Mouse (Mus musculus) liver, adult 2 months (tissue): ENCODE data around the gene Card19. TPM values are rescaled to one million over a fixed set of nuclear protein-coding genes. Genes with fewer than 3 reads are reported as not detected.

Source experiments
- DNase-seq: peaks from one replicate; pipeline ENCODE4 v3.0.0-alpha.2; 2011; ENCODE audit warnings: low read depth, low spot score; ENCODE audit errors: extremely low read depth
- H3K27ac ChIP-seq: fragments of 200-500 bp; replicated peaks from 2 replicates; pipeline ENCODE4 v1.5.1; 2012; ENCODE audit warnings: low read depth, mild to moderate bottlenecking, control low read depth, inconsistent platforms, low read length; ENCODE audit not compliant: insufficient read depth
- H3K27me3 ChIP-seq: fragments of 200-500 bp; 2 replicates; pipeline ENCODE4 v1.6.1; 2012; ENCODE audit warnings: mild to moderate bottlenecking, moderate library complexity, low read length, inconsistent platforms; ENCODE audit not compliant: control insufficient read depth, insufficient read depth
- H3K36me3 ChIP-seq: fragments of 200-500 bp; 2 replicates; pipeline ENCODE4 v1.6.1; 2012; ENCODE audit warnings: low read length, inconsistent platforms; ENCODE audit not compliant: control insufficient read depth, insufficient read depth
- H3K4me1 ChIP-seq: fragments of 200-500 bp; 2 replicates; pipeline ENCODE4 v1.6.1; 2011; ENCODE audit warnings: low read length; ENCODE audit not compliant: control insufficient read depth, insufficient read depth
- H3K4me3 ChIP-seq: fragments of 200-500 bp; 2 replicates; pipeline ENCODE4 v1.5.1; 2011; ENCODE audit warnings: low read depth, mild to moderate bottlenecking, control low read depth, low read length, moderate library complexity; ENCODE audit not compliant: insufficient read depth
- H3K79me2 ChIP-seq: fragments of 200-500 bp; 2 replicates; pipeline ENCODE4 v1.6.1; 2012; ENCODE audit warnings: inconsistent platforms, mild to moderate bottlenecking, low read length, moderate library complexity; ENCODE audit not compliant: control insufficient read depth, insufficient read depth
- H3K9ac ChIP-seq: fragments of 200-500 bp; 2 replicates; pipeline ENCODE4 v1.6.1; 2012; ENCODE audit warnings: low read depth, mild to moderate bottlenecking, control low read depth, inconsistent platforms, low read length
- CTCF ChIP-seq: fragments of 200-500 bp; IDR thresholded peaks from 2 replicates; pipeline ENCODE4 v1.5.1; 2011; ENCODE audit warnings: low read depth, low read length, control low read depth
- POLR2A ChIP-seq: fragments of 200-500 bp; IDR thresholded peaks from 2 replicates; pipeline ENCODE4 v1.6.1; 2011; ENCODE audit warnings: low read length, control low read depth; ENCODE audit not compliant: insufficient read depth; ENCODE audit errors: extremely low read depth
- WGBS: fragments of 180-500 bp; shearing (Covaris S2); methylation state at CpG from one replicate; pipeline ENCODE4 v1.1.7; 2018; 5-methylcytosine and 5-hydroxymethylcytosine counted together
- polyA plus RNA-seq: library from polyadenylated mRNA; depleted of rRNA; stranded (reverse); fragments of >200 nt; gene quantifications from 2 replicates; pipeline ENCODE4 v1.2.3, GENCODE M21; 2012
- total RNA-seq: library from RNA; depleted of rRNA; stranded (reverse); fragments of >200 nt; gene quantifications from 2 replicates; pipeline ENCODE4 v1.2.3, GENCODE M21; 2014

Card19 gene
- total and polyA plus RNA-seq, 2 experiments: 11.2 to 38.0 TPM

DNA sequence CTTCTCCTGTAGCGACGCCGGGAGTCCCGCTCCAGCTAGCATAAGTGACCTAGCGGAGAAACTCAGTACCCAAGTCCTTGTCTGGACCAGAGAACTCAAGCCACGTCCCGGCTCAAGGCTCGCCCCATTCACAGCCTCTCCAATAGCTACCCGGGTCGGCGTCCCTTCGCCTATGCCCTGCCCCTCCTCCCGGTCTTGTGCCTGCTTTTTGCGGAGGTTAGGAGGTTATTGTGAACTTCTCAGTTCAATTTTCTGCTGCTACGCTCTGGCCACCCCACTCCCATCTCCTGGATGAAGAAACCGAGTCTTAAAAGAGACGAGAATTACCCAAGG is 349 bp upstream of the Card19 start:
- H3K4me1 ChIP-seq: peaks cover 9% of the 10 kb centered on the region
- H3K79me2 ChIP-seq: no peaks in the 10 kb centered on the region; the same call in 1 of the 2 replicates
- no peaks in the 10 kb centered on the region for H3K36me3 ChIP-seq
- WGBS: 2% methylated on average over 17 of the region's 17 CpGs
- H3K27ac ChIP-seq: peak overlapping the region; percentile 96
- TF ChIP-seq CTCF (no peak), POLR2A (no peak)
- no peak for DNase-seq
- H3K27me3 ChIP-seq: no peaks in the 10 kb centered on the region
- H3K4me3 ChIP-seq: peak overlapping the region; percentile 70
- H3K9ac ChIP-seq: peak overlapping the region; percentile 85

DNA sequence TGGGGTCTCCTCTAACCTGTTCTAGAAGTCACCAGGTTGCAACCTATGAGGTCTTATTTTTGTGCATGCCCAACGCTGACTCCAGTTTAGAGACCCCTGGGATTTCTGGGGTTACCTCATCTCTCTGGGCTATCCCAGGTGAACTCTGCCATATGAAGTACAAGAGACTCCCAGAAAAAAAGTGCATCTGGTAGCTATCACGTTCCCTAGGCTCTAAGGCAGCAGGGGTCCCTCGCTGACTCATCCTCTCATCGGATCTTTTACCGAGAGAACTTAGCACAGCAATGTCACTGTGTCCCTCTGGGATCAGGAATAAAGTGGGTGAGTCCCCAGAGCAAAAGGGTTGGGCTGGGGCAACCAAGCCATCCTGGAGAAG is 721 bp downstream of the Card19 start:
- no peak for TF ChIP-seq CTCF
- TF ChIP-seq POLR2A: no peak

DNA sequence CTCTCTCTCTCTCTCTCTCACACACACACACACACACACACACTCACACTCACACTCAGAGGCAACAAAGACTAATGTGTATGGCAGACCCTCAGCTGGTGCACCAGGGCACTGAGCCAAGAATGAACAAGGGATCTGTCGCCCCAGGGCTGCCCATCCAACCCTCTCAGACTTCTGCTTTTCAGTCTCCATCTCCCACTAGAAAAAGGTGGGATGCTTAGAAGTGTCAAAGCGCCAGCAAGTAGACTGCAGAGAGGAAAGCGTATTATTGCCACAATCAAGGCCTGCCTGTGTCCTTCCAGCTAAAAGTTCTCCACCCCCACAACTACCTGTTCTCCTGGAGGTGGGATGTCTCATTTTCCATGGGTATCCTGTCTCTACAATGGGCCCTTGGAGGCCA is 1.4 kb downstream of the Card19 start:
- WGBS: 83% methylated on average over 3 of the region's 3 CpGs
- DNase-seq: no peak
- Histone ChIP-seq H3K36me3 (no peaks in the 10 kb centered on the region), H3K27ac (no peak overlapping the region), H3K27me3 (no peaks in the 10 kb centered on the region), H3K4me3 (no peak overlapping the region), H3K79me2 (no peaks in the 10 kb centered on the region; the same call in 1 of the 2 replicates), H3K9ac (no peak overlapping the region), H3K4me1 (peaks cover 9% of the 10 kb centered on the region)
- TF ChIP-seq CTCF (no peak), POLR2A (no peak)

More for the DNA sequence above, 721 bp downstream of the Card19 start:
- Histone ChIP-seq H3K9ac (peak overlapping the region; percentile 92), H3K4me1 (peaks cover 9% of the 10 kb centered on the region), H3K27ac (peak overlapping the region; percentile 84), H3K79me2 (no peaks in the 10 kb centered on the region; the same call in 1 of the 2 replicates), H3K27me3 (no peaks in the 10 kb centered on the region), H3K36me3 (no peaks in the 10 kb centered on the region), H3K4me3 (peak overlapping the region; percentile 89)
- DNase-seq: no peak
- 17% methylated on average over 5 of the region's 5 CpGs for WGBS

DNA sequence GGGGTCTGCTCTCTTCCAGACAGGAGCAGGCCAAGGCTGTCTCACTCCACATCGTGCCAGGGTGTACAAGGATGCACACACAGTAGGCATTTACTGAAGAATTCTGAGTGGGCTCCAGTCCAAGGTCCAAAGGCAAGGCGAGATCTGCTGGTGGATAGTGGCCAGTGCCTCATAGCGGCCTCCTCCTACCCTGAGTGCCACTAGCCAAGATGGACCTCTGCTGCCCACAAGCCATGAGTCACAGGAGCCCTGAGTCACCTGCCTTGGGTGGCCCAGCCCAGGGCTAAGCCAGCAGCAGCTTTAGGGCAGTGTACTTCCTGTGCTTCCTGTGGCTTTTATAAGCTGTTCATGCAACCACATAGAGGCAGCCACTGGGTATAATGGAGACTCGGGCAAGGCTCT is 2.3 kb downstream of the Card19 start:
- Histone ChIP-seq H3K27ac (no peak overlapping the region), H3K4me1 (peaks cover 9% of the 10 kb centered on the region), H3K36me3 (no peaks in the 10 kb centered on the region), H3K27me3 (no peaks in the 10 kb centered on the region), H3K9ac (no peak overlapping the region), H3K4me3 (no peak overlapping the region), H3K79me2 (no peaks in the 10 kb centered on the region; the same call in 1 of the 2 replicates)
- 51% methylated on average over 4 of the region's 4 CpGs for WGBS
- TF ChIP-seq CTCF: no peak
- TF ChIP-seq POLR2A: no peak
- DNase-seq: no peak

DNA sequence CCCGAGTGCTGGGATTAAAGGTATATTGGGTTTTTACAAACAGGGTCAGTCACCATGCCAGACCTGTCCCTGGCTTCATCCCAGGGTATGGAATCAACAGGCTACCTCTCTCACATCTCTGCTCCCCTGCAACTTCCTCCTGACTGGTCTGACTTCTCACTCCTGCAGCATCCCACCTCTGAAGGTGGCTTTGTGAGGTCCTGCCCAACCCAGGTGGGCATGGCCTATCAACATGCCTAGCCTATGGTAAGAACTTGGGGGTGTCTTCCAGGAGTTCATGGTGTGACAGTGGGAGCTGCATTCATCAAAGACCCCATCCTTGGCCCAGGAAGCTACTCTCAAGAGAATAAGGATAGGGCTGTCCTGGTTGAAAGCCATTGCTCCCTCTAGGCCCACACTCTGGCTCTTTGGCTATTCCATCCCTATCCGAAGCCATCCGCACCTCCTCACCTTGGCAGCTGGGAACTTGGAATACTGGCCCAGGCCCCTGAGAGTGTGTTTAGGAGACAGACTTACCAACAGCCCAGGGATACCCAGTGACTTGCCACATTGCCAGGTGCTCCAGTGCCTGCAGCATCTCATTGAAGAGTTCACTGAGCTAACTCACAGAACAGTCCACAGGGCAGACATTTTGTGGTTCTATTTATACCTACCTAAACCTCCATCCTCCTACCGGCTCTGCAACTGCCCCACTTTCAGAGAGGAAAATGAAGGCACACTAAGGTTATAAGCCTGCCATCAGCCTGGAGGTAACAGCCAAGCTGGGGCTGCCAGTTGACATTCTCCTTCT is 2.9 kb downstream of the Card19 start:
- Histone ChIP-seq H3K27me3 (no peaks in the 10 kb centered on the region), H3K4me1 (peaks cover 9% of the 10 kb centered on the region), H3K36me3 (no peaks in the 10 kb centered on the region), H3K79me2 (no peaks in the 10 kb centered on the region; the same call in 1 of the 2 replicates), H3K4me3 (no peak overlapping the region), H3K27ac (no peak overlapping the region), H3K9ac (no peak overlapping the region)
- no peak for TF ChIP-seq POLR2A
- no peak for TF ChIP-seq CTCF
- 92% methylated on average over 4 of the region's 4 CpGs for WGBS
- no peak for DNase-seq

DNA sequence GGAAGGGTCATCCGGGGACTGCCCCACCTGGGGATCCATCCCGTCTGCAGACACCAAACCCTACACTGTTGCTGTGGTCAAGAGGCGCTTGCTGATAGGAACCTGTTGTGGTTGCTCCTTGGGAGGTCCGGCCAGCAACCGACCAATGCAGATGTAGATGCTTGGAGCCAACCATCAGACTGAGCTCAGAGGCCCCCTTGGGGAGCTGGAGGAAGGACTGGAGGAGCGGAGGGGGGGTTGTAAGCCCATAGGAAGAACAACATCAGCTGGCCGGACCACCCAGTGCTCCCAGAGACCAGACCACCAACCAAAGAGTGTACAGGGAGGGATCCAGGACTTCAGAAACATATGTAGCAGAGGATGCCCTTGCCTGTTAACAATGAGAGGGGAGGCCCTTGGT is 6.5 kb downstream of the Card19 start:
- H3K4me3 ChIP-seq: no peak overlapping the region
- H3K27me3 ChIP-seq: no peaks in the 10 kb centered on the region
- H3K4me1 ChIP-seq: no peaks in the 10 kb centered on the region
- no peaks in the 10 kb centered on the region for H3K79me2 ChIP-seq
- H3K27ac ChIP-seq: no peak overlapping the region
- no peaks in the 10 kb centered on the region for H3K36me3 ChIP-seq
- no peak for TF ChIP-seq POLR2A
- TF ChIP-seq CTCF: no peak
- DNase-seq: no peak
- WGBS: 91% methylated on average over 7 of the region's 7 CpGs
- H3K9ac ChIP-seq: no peak overlapping the region
